Mouse (Mus musculus): ENCODE results near the gene Cacna2d2.

Gene Cacna2d2

DNA sequence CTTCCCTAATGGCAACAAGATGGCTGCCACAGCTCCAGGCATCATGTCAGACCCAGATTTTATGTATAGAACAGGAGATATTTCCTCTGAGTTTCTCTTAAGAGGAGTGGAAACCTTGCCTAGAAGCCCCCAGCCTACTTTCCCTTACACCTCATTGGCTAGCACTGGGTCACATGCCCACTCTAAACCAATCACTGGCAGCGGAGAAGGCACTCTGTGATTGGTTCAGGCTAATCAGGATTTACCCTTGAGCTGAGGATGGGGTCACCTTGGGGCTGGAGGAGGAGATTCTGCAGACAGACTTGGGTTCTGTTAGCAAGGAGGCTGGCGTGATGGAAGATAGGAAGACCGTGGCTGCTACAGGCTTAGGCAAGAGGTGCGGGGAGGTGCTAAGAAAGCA is 10.0 kb downstream of the Cacna2d2 start:
- DNase-seq = no peak

- DNase-seq = no peak
These were observed 17.7 kb downstream of the Cacna2d2 start for GRCm38 (mm10) chr9:107417106-107417505.

DNA sequence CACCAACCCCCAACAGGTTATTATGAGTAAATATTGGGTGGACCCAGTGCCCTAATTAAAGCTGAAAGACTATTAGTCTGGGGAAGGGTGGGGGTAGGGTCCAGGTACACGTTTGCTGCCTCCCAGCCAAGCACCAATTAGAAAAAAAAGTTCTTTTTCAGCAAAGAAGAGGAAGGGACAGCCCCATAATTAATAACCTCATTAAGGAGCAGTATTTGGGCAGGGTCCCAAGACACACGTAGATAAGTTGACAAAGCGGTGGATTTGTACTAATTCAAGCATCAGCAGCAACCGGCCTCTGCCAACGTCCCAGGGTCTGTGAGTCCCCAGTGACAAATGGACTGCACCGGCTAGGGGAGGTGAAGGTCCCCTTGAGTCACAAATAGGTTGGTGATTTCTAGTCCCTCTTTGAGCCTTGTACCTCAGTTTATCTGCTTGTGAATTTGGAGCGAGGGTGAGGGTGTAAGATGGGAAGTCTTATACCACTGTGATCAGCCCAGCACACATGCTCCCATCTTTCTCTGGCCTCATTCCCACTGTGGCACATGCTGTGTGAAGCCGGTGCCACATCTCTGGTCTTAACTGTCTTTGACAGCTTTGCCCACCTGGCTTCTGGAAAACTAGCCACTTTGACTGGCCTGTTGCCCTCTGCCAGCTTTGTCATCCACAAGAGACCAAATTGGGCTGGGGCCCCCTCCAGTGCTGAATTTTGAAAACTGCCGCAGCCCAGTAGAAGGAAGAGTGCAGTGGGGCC is 20.3 kb downstream of the Cacna2d2 start:
- DNase-seq = no peak

GRCm38 (mm10) chr9:107420898-107421297 is 21.5 kb downstream of the Cacna2d2 start:
- no peak for DNase-seq

- DNase-seq = no peak
These were observed 23.5 kb downstream of the Cacna2d2 start for GRCm38 (mm10) chr9:107422878-107423277.

DNA sequence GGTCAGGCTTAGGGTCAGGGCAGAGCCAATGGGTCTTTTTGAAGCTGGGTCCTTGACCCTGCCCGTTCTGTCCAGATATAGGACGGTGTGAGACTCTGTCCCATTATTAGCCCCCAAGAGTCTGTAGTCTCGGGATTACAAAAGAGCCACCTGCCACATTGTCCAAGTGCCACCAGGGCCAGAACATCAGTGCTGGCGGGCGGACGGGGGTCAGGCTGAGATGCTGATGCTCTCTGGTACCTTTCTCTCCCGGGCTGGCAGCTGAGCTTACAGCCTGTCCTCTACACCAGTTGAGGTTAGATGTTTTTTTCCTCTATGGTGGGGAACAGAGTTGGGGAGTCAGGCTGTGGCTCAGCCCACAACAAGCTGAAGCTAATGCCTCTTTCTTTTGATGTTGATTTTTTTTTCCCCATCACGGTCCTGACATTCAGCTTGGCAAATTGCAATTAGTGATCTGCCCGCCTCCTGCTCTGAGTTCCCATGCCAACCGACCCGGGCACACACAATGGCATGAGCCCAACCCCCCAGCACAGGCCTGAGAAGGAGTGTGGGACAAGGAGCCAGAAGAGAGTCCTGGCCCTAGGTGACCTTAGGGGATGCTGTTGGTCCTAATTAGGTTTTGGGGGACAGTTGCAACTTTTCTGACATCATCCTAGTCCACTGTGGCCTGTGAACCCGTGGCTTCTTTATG is 25.2 kb downstream of the Cacna2d2 start:
- peak; percentile 72 for DNase-seq

DNA sequence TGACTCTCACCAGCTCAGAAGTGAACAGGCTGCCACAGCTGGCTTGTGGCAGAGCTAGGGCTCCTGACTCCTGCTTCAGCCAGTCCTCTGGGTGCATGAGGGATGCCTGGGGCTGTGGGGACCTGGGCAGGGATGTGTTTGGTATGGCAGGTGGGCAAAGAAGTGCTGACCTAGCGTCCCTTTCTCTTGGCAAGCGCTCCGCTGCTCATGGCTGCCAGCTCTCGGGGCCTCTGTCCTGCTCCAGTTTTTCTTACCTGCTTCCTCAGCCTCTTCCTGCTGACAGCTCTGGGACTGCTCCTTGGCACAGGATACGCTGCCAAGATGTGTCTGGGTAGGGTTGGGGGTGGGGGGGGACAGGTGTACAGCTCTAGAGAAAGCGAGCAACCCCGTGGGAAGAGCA is 28.5 kb downstream of the Cacna2d2 start:
- DNase-seq = peak; percentile 81

DNA sequence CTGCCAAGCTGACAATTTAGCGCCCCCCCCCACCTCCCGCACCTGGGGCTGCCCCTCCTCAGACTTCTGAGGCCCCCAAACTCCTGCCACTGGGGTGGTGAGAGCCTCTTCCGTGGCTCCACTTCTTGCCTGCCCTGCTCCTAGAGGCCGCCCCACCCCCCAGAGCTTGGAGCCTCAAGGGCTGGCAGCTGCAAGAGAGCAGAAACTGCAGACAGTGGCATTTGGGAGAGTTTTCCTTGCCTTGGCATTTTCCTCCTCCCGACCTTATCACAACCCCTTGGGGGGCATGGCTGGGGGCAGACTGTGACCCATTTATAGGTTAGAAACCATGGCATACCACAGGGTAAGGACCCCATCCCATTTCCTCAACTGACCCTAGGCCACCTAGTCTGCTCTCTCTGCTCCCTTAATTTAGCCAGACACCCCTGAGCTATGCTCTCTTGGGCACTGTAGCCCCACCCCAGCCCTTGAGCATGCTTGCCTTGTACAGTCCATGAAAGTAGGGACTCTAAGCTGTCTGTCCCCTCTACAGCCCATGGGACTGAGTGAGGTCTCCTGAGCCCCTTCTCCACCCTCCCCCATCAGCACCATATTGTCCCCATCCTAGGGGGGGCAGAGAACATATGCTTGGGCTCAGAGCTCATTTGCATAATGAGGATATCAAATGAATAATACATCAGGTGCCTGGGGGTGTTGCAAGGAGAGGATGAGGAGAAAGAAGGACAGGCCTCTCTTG is 29.2 kb downstream of the Cacna2d2 start:
- DNase-seq = peak; percentile 58

- no peak for DNase-seq
These were observed 31.0 kb downstream of the Cacna2d2 start for GRCm38 (mm10) chr9:107430445-107430844.

- no peak for DNase-seq
These were observed 33.1 kb downstream of the Cacna2d2 start for GRCm38 (mm10) chr9:107432546-107432945.

GRCm38 (mm10) chr9:107434851-107435250 is 35.4 kb downstream of the Cacna2d2 start:
- DNase-seq = no peak

GRCm38 (mm10) chr9:107435285-107435684 is 35.9 kb downstream of the Cacna2d2 start:
- DNase-seq = no peak

GRCm38 (mm10) chr9:107442891-107443290 is 43.5 kb downstream of the Cacna2d2 start:
- DNase-seq = no peak

- no peak for DNase-seq
These were observed 43.9 kb downstream of the Cacna2d2 start for GRCm38 (mm10) chr9:107443324-107443723.

DNA sequence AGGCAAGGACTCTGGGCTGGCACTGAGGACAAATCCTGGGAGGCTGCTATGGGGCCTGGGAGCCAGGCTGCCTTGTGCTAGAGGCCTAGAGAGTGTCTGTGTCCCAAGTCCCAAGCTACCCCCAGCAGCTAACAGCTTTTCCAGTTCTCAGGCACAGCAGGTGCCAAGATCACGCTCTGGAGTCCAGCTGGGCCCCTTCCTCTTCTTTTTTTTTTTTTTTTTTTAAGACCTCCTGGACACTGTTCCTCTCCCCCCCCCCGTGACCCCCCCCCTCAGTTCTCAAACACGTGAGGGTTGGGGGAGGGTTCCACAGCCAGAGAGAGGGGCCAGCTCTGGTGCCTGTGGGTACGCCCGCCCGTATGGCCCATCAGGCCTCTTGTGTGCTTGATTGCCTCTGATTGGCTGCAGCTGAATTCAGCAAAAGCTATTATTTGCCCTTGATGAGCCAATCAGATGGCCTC is 45.6 kb downstream of the Cacna2d2 start:
- no peak for DNase-seq

- no peak for DNase-seq
These were observed 49.5 kb downstream of the Cacna2d2 start for GRCm38 (mm10) chr9:107448805-107449517.

- DNase-seq = no peak
These were observed 52.0 kb downstream of the Cacna2d2 start for GRCm38 (mm10) chr9:107451400-107451799.

DNA sequence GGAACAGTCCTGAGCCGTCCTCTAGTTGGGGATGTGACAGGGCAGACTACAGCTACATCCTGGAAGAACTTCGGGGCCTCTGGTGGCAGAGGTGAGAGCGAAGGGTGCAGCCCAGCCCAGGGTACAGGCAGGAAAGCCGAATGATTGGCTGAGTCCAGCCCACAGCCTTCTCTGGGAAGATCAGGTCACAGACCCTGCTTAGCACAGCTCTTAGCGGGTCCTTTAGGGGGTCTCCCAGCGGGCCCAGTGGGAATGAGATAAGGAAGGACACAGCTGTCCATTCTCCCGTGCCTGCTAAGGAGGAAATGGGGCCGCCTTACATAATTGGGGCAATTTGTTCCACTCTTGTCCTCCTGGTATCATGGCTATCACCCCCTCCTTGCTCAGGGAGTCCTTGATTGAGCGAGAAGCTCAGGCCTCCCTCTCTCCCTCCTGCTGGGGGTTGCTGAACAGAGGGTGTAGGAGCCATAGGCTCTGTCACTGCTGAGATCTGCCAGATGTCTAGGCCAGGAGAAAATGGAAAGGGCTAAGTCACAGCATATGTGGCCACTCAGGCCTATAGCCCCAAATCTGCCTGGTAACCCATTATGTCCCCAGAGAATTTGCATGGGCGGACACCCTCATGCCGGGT is 52.6 kb downstream of the Cacna2d2 start:
- no peak for DNase-seq

GRCm38 (mm10) chr9:107452552-107452951 is 53.1 kb downstream of the Cacna2d2 start:
- DNase-seq = no peak

GRCm38 (mm10) chr9:107453151-107453550 is 53.7 kb downstream of the Cacna2d2 start:
- DNase-seq = no peak

DNA sequence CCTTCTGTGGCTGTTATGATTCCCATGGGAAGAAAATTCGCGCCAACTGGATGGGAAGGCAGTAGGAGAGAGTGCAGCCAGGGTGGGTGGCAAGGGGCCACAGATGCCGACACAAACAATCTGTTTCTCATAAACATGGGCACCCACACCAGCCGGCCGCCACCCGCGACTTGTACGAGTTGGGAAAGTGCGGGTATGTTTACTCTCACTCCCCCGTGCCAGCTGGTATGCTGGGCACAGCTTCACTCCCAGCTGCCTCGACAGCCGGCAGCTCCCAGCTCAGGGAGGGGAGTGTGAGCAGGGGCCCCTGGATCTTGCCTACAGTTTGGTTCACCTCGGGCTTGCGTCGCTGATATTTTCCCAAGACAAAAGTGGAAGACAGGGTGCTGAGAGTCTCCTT is 57.3 kb downstream of the Cacna2d2 start:
- DNase-seq = peak; percentile 51

- no peak for DNase-seq
These were observed 63.5 kb downstream of the Cacna2d2 start for GRCm38 (mm10) chr9:107462907-107463306.
